Mouse (Mus musculus) liver, embryonic 14.5 days (tissue): Measurements from ENCODE around the gene Phlpp2.

Source experiments
- CTCF ChIP-seq: IDR thresholded peaks from 2 replicates; pipeline ENCODE4 v1.5.1; 2016; ENCODE audit warnings: antibody characterized with exemption, low read depth, control low read depth
- EP300 ChIP-seq: IDR thresholded peaks from 2 replicates; pipeline ENCODE4 v1.6.1; 2016; ENCODE audit warnings: antibody characterized with exemption, low read depth

GRCm38 (mm10) chr8:109854522-109854921, 13.8 kb upstream of the Phlpp2 start:
- no peak for TF ChIP-seq CTCF
- no peak for TF ChIP-seq EP300
